Comparison of ENCODE assay signal across 8 mouse cellular contexts in genomic region chr19:58910941-58911368, GRCm38 (mm10). TPM values are rescaled to one million over a fixed set of nuclear protein-coding genes. Genes with fewer than 3 reads are reported as not detected.
A peak's percentile ranks its signal among the peaks of the same experiment; 100 is the strongest.
DNase-seq lines count a peak whose midpoint lies in the region; ATAC-seq and TF ChIP-seq lines count a peak whose summit lies in the region.

No protein-coding gene starts in this region.

- peak overlapping the region; percentile 60 for H3K4me2 ChIP-seq in kidney, postnatal 0 days (ENCODE audit: low read length)
- peak overlapping the region; percentile 52 for H3K4me2 ChIP-seq in hindbrain, postnatal 0 days (ENCODE audit: low read depth, low read length)

- peak; percentile 38; the same call in 1 of the 2 replicates for TF ChIP-seq CTCF in kidney, postnatal 0 days (IDR thresholded peaks at IDR 0.05; ENCODE audit: low read depth)
- peak; percentile 53 for TF ChIP-seq CTCF in hindbrain, postnatal 0 days (IDR thresholded peaks at IDR 0.05; ENCODE audit: low read depth)

- peak; percentile 20; the same call in 1 of the 2 replicates for ATAC-seq in kidney, postnatal 0 days (replicated peaks; ENCODE audit: low FRiP score, low read depth)
- ATAC-seq in hindbrain, postnatal 0 days: peak; percentile 65

- peak; percentile 59 for DNase-seq in kidney, postnatal 0 days (ENCODE audit: low spot score)
- DNase-seq in kidney, adult 18-20 months: no peak
- peak; percentile 58 for DNase-seq in embryo, embryonic 11 days
- peak; percentile 46 for DNase-seq in hindbrain, postnatal 0 days (ENCODE audit: low spot score)
- peak; percentile 36 to 52 for DNase-seq in lung, postnatal 4 days
- DNase-seq in thymus, postnatal 0 days (ENCODE audit: low spot score): peak; percentile 47
- DNase-seq in ovary, postnatal 14 days (ENCODE audit: low spot score): no peak
- no peak for DNase-seq in cerebellum, adult 11 months

- peak overlapping the region; percentile 32 for H3K4me3 ChIP-seq in kidney, postnatal 0 days (replicated peaks; ENCODE audit: low read depth, low read length)
- H3K4me3 ChIP-seq in hindbrain, postnatal 0 days (ENCODE audit: low read length): peak overlapping the region; percentile 25

- no peaks in the 10 kb centered on the region for H3K27me3 ChIP-seq in kidney, postnatal 0 days (ENCODE audit: insufficient read depth, low read length)
- no peaks in the 10 kb centered on the region for H3K27me3 ChIP-seq in hindbrain, postnatal 0 days (ENCODE audit: insufficient read depth, low read length)

- no peak overlapping the region for H3K27ac ChIP-seq in kidney, postnatal 0 days
- no peak overlapping the region for H3K27ac ChIP-seq in hindbrain, postnatal 0 days

- 2% methylated on average over 11 of the region's 11 CpGs for WGBS in kidney, postnatal 0 days
- 5% methylated on average over 11 of the region's 11 CpGs for WGBS in hindbrain, postnatal 0 days

- H3K9ac ChIP-seq in kidney, postnatal 0 days (ENCODE audit: low read depth, low read length): peak overlapping the region; percentile 15; the same call in 1 of the 2 replicates
- H3K9ac ChIP-seq in hindbrain, postnatal 0 days (replicated peaks; ENCODE audit: low read length): no peak overlapping the region; the same call in 1 of the 2 replicates

- H3K4me1 ChIP-seq in kidney, postnatal 0 days (replicated peaks; ENCODE audit: insufficient read depth, low read length): no peaks in the 10 kb centered on the region
- no peaks in the 10 kb centered on the region for H3K4me1 ChIP-seq in hindbrain, postnatal 0 days (ENCODE audit: insufficient read depth, low read length)

- no peaks in the 10 kb centered on the region for H3K9me3 ChIP-seq in kidney, postnatal 0 days (replicated peaks; ENCODE audit: low read length)
- H3K9me3 ChIP-seq in hindbrain, postnatal 0 days (ENCODE audit: low read length): no peaks in the 10 kb centered on the region

- H3K36me3 ChIP-seq in kidney, postnatal 0 days (ENCODE audit: insufficient read depth, low read length): no peaks in the 10 kb centered on the region
- H3K36me3 ChIP-seq in hindbrain, postnatal 0 days (ENCODE audit: insufficient read depth, low read length): no peaks in the 10 kb centered on the region

RNA-seq across cellular contexts. Expression of gene Eno4, which starts 32.3 kb away (rescaled TPM):
- 0.37 and 0.51 TPM in 2 replicates for polyA plus RNA-seq in kidney, postnatal 0 days (2015; fragmentation: Nextera tagmentation; extraction: Ambion mirVana)
- total RNA-seq in hindbrain, postnatal 0 days (2014; rRNA removed): 1.5 and 2.0 TPM in 2 replicates
- 1.3 and 1.5 TPM in 2 replicates for polyA plus RNA-seq in hindbrain, postnatal 0 days (2015; fragmentation: Nextera tagmentation; extraction: Ambion mirVana)
- polyA plus RNA-seq in thymus, postnatal 0 days (2015; fragmentation: Nextera tagmentation; extraction: Ambion mirVana): 0.12 and 0.24 TPM in 2 replicates

RNA-seq across cellular contexts. Expression of gene Hspa12a, which starts 32.5 kb away (rescaled TPM):
- polyA plus RNA-seq in kidney, postnatal 0 days (2015; fragmentation: Nextera tagmentation; extraction: Ambion mirVana): 13.4 and 14.5 TPM in 2 replicates
- 70.8 and 84.6 TPM in 2 replicates for total RNA-seq in hindbrain, postnatal 0 days (2014; rRNA removed)
- polyA plus RNA-seq in hindbrain, postnatal 0 days (2015; fragmentation: Nextera tagmentation; extraction: Ambion mirVana): 52.8 and 56.1 TPM in 2 replicates
- 0.72 and 0.99 TPM in 2 replicates for polyA plus RNA-seq in thymus, postnatal 0 days (2015; fragmentation: Nextera tagmentation; extraction: Ambion mirVana)

Comparison
In these comparisons a context has a peak if more than half of its experiments do, and no peak if none do; other contexts are left out.
1. DNase-seq: peak in kidney, postnatal 0 days (single experiment), embryo, embryonic 11 days (single experiment), hindbrain, postnatal 0 days (single experiment), lung, postnatal 4 days (2 of 2) and thymus, postnatal 0 days (single experiment); none in kidney, adult 18-20 months (single experiment), ovary, postnatal 14 days (single experiment) and cerebellum, adult 11 months (single experiment).